Mouse (Mus musculus) right cerebral cortex, adult 2 months (tissue): Measurements from ENCODE around the gene Map7d3.

Source experiments
- DNase-seq, 2 experiments: peaks; one replicate each; pipeline ENCODE4 v3.0.0; 2021 to 2022; ENCODE audit warnings: low spot score in 2 of 2

The Map7d3 gene

DNA sequence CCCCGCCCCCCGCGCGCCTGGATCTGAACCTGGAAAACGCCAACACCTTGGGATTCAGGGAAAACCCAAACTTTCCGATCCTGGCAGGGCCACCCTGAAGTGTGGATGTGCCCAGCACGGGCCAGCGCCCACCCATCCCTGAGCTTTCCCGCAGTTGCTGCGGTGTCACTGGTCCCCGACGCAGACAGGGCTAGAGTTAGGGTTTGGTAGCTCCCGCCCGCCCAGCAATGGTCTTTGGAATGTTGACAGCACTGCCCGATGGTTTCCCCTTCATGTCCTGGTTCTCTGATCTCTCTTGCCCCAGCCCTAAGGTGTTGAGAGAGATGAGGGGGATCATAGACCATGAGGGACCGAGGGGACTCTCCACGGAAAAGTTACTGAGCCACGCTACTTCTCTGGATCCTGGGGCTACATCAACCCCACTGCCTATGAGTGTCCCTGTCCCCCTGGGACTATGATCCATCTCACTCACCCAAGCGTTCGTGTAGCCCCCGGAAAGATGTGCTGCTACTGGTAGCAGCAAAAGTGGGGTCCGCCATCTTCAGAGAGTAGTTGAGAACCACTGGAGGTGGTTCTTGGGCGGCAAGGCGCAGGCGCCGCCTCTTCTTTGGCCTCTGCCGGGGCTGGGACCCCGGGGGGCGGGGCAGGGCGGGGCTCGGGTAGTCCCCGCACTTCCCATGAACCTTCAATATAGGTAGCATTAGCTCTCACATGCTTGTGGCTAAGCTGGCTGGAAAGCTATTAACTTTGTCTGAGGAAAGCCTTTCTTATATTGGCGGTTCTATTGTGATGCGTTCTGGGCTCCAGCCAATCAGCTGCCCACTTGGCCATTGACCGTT, at the start of gene Map7d3:
TSS of gene Map7d3 (minus strand) at position 562 of the 839 bp plus-strand sequence.
- DNase-seq = no peak

GRCm38 (mm10) chrX:56869863-56870262, 47.7 kb upstream of the Map7d3 start, which contains the start of gene Adgrg4:
TSS of gene Adgrg4 (plus strand) at chrX:56870163.
- DNase-seq = no peak

- peak in 1 of 2 experiments; percentile 3 for DNase-seq
These were observed 19.1 kb upstream of the Map7d3 start for GRCm38 (mm10) chrX:56841255-56841654.

DNA sequence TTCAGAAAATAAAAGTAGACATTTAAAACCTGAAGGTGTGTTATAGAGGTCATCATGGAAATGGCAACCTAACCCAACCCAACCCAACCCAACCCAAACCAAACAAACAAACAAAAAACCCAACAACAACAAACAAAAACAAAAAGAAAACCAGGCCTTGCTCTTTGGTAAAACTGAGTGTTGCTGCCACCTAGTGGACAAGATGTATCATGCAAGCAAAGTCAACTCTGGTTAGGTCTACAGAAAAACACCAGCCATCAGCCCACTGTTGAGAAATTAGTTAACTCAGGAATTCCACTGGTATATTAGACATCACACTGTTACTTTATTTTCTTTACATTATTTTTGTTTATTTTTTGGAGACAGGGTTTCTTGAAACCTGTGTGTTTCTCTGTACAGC, 17.2 kb upstream of the Map7d3 start:
- peak; percentile 8 to 22 for DNase-seq

DNA sequence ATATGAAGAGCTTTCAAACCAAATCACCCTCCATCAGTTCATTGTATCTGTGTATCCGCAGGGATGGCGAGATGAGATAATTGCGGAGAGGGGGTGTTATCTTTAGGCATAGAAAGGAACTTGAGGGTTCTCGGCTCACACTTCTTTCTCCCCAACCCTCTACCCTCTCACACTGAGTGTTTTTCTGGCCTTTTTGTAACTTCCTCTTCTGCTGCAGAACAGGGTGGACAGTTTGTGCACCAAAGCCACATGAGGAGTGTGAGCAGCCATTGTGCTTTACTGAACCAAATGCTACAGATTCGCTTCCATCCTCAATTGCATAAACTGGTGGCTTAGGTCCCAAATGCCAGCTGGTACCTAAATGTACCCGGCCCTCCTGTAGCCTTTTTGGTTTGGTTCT, 13.7 kb upstream of the Map7d3 start:
- no peak for DNase-seq

GRCm38 (mm10) chrX:56827492-56827891, 5.4 kb upstream of the Map7d3 start:
- DNase-seq = no peak

GRCm38 (mm10) chrX:56791268-56791667, 30.9 kb downstream of the Map7d3 start:
- DNase-seq = peak; percentile 48 to 61

DNA sequence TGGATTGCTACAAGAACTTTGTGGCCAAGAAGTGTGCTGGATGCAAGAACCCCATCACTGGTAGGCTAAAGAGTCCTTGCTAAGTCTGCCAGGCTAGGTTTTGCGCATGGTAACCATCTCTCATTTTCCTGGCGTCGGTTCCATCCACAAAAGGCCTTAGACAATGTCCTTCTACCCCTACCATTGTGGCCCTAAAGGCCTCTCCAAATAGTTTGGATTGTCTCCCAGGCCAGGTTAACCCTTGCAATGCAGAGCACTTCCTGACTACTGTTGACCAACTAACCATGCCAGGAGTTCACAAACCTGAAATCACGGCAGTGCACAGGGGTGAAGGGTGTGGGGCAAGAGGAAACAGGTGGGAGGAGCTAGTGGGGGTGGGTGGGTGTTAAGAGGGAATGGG, 31.5 kb downstream of the Map7d3 start:
- no peak for DNase-seq

- DNase-seq = no peak
These were observed 34.6 kb downstream of the Map7d3 start for GRCm38 (mm10) chrX:56787486-56787885.

DNA sequence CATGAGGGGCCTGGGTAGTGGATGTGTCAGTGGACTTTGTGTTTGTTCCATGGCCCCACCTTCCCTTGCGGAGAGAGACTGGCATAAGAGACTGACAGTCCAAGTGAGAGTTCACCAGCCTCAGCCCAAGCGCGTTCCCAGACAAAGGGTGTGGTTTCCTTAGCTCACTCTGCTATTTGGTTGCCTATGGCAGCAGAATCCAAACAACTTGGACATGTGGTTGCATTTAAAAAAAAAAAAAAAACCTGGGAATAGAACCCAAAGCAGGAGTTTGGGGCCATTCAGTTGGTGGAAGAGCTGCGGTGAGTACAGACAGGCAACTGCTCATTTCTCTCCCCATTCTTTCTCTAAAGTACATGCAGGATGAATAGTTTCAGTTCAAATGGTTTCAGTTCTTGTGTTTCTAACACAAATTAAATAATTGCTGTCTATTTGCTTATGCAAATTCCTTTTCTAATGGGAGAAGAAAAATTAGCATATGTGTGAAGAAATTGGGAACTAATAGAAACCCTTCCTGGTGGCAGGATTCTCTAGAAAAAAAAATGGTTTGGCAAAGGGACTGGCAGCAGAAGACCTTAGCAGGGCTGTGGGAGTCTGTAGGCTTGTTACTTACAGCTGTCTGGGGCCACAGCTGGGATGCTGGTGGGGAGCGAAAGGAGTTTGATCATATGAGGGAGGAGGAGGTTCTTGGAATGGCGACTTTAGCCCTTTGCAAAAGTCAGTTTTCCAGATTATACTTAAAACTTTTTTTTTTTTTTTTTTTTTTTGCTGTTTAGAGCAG, 35.7 kb downstream of the Map7d3 start:
- no peak for DNase-seq

DNA sequence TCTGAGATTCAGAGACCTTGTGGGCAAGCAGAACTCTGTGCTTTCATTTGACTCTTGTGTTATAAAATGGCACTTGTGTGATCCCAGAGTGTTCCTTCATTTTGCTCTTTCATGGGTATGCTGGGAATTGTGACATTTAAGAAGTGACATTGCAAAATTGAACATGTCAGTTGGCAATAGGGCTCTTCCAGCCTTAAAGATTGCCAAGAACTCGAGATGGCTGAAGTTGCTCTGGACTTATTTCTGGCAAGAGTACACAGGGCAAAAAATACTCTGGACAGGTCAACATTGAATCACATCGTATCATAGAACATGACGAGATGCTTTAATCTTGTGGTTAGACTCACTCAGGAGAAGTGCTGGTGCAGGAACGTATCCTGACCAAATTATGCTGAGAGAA, 48.8 kb downstream of the Map7d3 start:
- DNase-seq = no peak

DNA sequence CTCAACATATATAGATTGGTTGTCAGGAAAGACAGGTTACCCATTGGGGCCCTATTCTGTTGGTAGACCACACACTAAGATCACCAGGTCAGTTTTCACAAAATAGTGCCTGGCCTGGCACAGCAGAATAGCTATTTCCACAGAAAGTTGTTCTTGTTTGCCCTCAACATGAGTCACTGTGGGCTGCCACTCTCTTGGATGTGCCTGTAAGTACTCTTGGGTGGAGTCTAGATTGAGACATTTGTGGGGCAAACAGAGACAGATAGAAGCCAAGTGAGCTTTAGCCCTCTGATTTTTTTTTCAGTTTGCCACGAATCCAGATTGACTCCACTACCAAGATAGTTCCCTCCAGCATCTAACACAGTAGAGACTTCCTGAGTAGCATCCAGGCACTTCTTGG, 50.4 kb downstream of the Map7d3 start:
- no peak for DNase-seq

DNA sequence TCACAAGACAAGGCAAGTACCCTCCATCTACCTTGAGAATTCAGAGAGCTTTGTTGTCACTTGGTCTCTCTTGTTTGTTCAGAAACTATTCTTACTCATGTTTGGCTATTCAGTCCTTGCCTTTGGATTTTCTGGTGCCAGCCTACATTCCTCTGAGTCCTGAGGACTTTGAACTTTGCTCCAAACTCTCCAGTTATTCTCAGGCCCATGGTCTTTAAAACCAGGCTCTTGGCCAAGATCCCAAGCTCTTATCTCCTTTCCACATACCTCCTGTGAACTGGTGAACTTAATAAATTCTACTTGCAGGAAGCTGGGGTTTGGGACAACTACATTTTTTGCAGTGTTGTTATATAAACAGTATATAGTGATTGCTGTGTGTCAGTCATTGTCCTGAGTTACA, 52.3 kb downstream of the Map7d3 start:
- no peak for DNase-seq

- DNase-seq = no peak
These were observed 61.8 kb downstream of the Map7d3 start for GRCm38 (mm10) chrX:56760257-56760760.

- DNase-seq = no peak
These were observed 65.8 kb downstream of the Map7d3 start for GRCm38 (mm10) chrX:56756352-56756751.

- DNase-seq = peak in 1 of 2 experiments; percentile 18
These were observed 66.5 kb downstream of the Map7d3 start for GRCm38 (mm10) chrX:56755646-56756045.

- peak; percentile 28 to 37 for DNase-seq
These were observed 68.5 kb downstream of the Map7d3 start for GRCm38 (mm10) chrX:56753317-56754289.

- no peak for DNase-seq
These were observed 70.0 kb downstream of the Map7d3 start for GRCm38 (mm10) chrX:56752144-56752543.

- DNase-seq = no peak
These were observed 70.6 kb downstream of the Map7d3 start for GRCm38 (mm10) chrX:56751536-56751935.
